Mouse (Mus musculus): ENCODE data around the gene Faim. TPM values are rescaled to one million over a fixed set of nuclear protein-coding genes. Genes with fewer than 3 reads are reported as not detected.

Gene Faim
- polyA plus RNA-seq, 1 experiment from 2014 or later, result 48.8 TPM

DNA sequence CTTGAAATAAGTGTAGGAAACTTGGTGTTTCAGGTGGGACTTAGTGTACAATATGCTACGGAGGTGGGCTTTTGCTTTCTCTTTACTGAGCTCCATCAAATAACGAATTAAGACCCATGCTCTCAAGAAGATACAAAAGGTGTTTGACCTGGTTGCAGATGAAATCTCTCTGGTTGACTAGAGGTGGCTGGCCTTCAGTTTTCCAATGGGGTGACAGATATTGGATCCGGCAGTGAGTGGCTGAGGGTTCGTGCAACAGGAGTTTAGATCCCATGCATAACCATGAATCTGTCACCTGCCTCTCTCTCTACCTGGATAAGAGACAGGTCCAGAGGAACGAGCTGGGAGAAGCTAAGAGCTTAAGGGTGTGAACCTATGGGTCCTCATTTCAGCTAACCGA is 27.5 kb upstream of the Faim start:
- 7% methylated on average over 6 of the region's 6 CpGs for WGBS
- Histone ChIP-seq H3K4me2 (peak overlapping the region; percentile 23), H3K9ac (no peak overlapping the region), H3K4me3 (peak overlapping the region; percentile 16), H3K9me3 (no peaks in the 10 kb centered on the region), H3K27ac (no peak overlapping the region), H3K36me3 (no peaks in the 10 kb centered on the region), H3K4me1 (peaks cover 36% of the 10 kb centered on the region), H3K27me3 (peaks cover 97% of the 10 kb centered on the region)
- ATAC-seq (ENCODE audit: insufficient number of reproducible peaks, insufficient read depth, low FRiP score, low TSS enrichment, low read depth), result no peak

DNA sequence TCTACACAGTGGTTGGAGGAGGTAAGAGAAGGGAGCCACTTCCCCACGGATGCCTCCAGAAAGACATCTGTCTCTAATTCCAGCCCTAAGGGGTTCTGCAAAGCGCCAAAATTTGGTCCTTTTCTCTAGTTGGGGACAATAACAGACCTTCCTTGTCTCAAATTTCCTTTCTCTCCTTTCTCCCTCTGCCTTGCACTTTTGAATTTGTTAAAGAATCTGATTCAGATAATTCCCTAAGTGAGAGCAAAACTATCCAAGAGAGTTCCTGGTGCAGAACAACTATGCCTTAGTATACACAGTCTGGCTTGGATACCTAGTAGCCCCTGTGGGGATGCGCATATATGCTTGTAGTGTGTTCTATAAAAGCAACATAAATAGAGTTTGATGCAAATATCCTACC is 26.3 kb upstream of the Faim start:
- peaks cover 97% of the 10 kb centered on the region for H3K27me3 ChIP-seq
- no peak overlapping the region for H3K4me3 ChIP-seq
- peaks cover 30% of the 10 kb centered on the region for H3K4me1 ChIP-seq
- H3K36me3 ChIP-seq, result no peaks in the 10 kb centered on the region
- no peak overlapping the region for H3K27ac ChIP-seq
- ATAC-seq (ENCODE audit: insufficient number of reproducible peaks, insufficient read depth, low FRiP score, low TSS enrichment, low read depth), result no peak
- H3K9me3 ChIP-seq, result no peaks in the 10 kb centered on the region
- H3K9ac ChIP-seq, result no peak overlapping the region
- WGBS, result 27% methylated on average over 3 of the region's 3 CpGs
- peak overlapping the region; percentile 23; the same call in 1 of the 2 replicates for H3K4me2 ChIP-seq

DNA sequence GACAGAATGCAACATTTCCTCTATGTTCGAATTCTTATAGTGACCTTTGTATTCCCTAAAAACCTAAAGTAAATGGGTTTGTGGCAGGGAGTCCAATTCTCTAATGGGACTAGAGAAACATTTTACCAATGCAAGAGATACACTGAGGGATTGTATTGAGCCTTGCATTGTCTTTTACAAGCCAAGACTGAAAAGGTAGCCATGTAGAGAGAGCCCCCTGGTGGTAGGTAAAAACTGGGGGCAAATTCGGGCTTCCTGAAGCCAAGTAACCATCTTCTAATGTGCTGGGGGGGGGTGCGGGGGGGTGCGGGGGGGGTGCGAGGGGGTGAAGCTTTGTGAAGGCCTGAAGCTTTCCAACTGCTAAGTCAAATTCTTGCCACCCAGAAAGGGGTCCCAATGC is 25.8 kb upstream of the Faim start:
- H3K4me1 ChIP-seq, result peaks cover 28% of the 10 kb centered on the region
- H3K4me3 ChIP-seq, result no peak overlapping the region
- no peak overlapping the region for H3K27ac ChIP-seq
- ATAC-seq (ENCODE audit: insufficient number of reproducible peaks, insufficient read depth, low FRiP score, low TSS enrichment, low read depth), result no peak
- H3K27me3 ChIP-seq, result peaks cover 97% of the 10 kb centered on the region
- no peaks in the 10 kb centered on the region for H3K9me3 ChIP-seq
- no peak overlapping the region for H3K9ac ChIP-seq
- 18% methylated on average over 5 of the region's 5 CpGs for WGBS
- H3K36me3 ChIP-seq, result no peaks in the 10 kb centered on the region
- no peak overlapping the region for H3K4me2 ChIP-seq

DNA sequence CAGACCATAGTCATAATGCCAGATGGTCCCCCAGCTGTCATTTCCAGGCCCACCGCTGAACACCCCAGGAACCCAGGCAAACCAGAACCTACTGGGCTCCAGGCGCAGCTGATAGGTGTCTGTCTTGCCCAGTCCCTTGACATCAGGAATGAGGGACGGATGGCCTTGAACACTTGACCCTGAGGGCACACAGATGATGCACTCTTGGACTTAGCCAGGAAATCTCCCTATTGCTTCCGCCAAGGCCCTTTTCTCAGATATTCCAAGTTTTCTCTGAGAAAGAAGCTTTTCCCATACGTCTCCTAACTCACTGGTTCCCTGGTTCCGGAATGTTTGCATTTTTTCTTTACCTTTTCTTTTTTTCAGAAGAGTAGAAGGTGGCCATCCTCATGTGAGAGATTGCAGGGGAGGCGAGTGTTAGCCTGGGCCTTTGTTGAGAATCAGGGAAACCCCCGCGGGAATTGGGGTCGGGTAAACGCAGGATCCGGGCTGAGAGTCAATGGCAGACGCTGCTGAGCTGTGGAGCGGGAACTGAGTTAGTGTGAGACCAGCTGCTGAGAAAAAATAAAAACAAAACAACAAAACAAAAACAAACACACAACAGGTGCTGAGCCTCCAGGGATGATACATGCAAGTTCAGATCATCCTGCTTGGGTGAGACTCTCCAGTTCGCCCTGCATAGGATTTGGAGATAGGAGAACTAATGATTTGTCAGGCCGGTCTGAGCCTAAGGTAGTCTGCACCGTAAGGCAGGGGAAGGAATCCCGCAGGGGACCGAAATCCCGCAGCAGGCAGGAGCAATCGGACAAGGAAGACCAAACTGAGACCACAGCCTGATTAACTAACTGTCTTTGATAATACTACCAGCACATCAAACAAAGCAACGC is 24.3 kb upstream of the Faim start:
- Histone ChIP-seq H3K27me3 (peaks cover 95% of the 10 kb centered on the region), H3K4me1 (peaks cover 16% of the 10 kb centered on the region), H3K36me3 (no peaks in the 10 kb centered on the region), H3K27ac (no peak overlapping the region), H3K4me3 (no peak overlapping the region), H3K4me2 (no peak overlapping the region), H3K9ac (no peak overlapping the region), H3K9me3 (no peaks in the 10 kb centered on the region)
- no peak for ATAC-seq (ENCODE audit: insufficient number of reproducible peaks, insufficient read depth, low FRiP score, low TSS enrichment, low read depth)
- WGBS, result 8% methylated on average over 22 of the region's 22 CpGs

DNA sequence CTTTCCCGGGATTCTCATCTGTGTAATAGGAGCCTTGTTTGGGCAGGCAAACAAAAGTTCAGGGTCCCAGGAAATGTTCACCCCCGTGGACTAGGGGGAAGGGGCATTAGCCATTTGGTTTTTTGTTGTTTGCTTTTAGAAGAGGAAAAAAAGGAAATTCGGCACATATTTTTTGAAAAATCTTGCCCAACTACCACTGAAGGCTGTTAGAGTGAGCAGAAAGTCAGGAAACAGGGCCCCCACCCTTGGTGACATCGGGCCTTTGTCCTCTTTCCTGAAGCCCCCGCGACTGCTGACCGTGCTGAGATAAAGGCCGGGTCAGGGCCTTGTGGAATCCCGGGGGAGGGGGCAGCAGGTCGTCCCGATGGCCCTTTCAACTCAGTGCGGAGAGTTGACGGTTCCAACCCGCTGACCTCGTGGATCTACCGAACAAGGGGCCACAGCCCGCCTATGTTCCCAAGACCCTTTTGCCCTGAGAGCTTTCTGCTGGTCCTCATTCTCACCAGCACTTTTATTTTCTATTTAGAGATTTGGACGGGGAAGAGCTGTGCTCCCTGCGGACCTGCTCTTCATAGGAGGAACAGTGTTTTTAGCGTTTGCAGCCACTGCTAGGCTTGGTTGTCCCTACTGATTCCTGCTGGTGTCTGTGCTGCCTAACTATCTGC is 23.6 kb upstream of the Faim start:
- Histone ChIP-seq H3K27ac (no peak overlapping the region), H3K4me1 (peaks cover 12% of the 10 kb centered on the region; the same call in 1 of the 2 replicates), H3K9me3 (no peaks in the 10 kb centered on the region), H3K27me3 (peaks cover 96% of the 10 kb centered on the region), H3K4me2 (0 out of 2 replicates have a peak overlapping the region, but pooled peaks have one; percentile 5), H3K9ac (no peak overlapping the region), H3K36me3 (no peaks in the 10 kb centered on the region), H3K4me3 (no peak overlapping the region)
- 2% methylated on average over 20 of the region's 20 CpGs for WGBS
- ATAC-seq (ENCODE audit: insufficient number of reproducible peaks, insufficient read depth, low FRiP score, low TSS enrichment, low read depth), result no peak

DNA sequence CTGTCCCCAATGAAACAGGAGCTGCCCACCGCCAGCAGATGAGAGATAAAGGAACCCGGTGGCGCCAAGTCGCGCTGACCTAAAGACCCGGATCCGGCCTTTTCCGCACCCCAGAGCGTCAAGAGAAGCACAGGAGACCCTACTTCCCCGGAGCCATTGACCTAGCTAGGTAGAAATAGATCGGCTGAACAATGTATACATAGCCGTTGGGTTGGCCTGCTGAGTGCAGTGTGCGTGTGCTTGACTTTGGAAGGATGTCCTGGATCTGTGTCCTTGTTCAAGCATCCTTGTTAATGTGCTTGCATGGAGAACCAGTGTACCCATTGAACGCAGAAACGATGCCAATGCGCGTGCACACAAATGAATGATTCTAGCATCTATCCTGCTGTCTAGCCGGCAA is 22.5 kb upstream of the Faim start:
- H3K9me3 ChIP-seq, result no peaks in the 10 kb centered on the region
- H3K27ac ChIP-seq, result no peak overlapping the region
- no peaks in the 10 kb centered on the region for H3K36me3 ChIP-seq
- peaks cover 12% of the 10 kb centered on the region; the same call in 1 of the 2 replicates for H3K4me1 ChIP-seq
- peaks cover 95% of the 10 kb centered on the region for H3K27me3 ChIP-seq
- ATAC-seq (ENCODE audit: insufficient number of reproducible peaks, insufficient read depth, low FRiP score, low TSS enrichment, low read depth), result no peak
- 6% methylated on average over 18 of the region's 18 CpGs for WGBS
- no peak overlapping the region for H3K4me3 ChIP-seq
- no peak overlapping the region for H3K9ac ChIP-seq
- no peak overlapping the region for H3K4me2 ChIP-seq

DNA sequence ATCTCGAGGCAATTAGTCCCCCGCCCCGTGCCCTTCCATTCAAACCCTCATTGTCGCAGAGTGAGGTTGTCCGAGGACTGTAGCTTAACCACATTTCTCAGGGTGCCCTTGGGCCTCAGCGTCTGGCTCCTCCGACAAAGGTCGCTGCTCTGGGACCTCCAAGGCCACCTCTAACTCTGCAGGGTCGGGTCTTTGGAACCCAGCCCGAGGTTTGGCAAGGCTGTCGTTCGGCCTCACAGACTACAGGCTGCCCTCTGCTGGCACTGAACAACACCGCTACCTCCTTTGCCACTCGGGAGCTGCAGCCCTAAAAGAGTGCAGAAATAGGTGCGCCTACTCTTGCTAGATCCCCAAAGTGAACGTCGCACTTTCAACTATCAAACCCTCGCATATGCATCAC is 21.1 kb upstream of the Faim start:
- ATAC-seq (ENCODE audit: insufficient number of reproducible peaks, insufficient read depth, low FRiP score, low TSS enrichment, low read depth), result no peak
- H3K4me3 ChIP-seq, result peak overlapping the region; percentile 13; the same call in 1 of the 2 replicates
- WGBS, result 2% methylated on average over 18 of the region's 18 CpGs
- H3K36me3 ChIP-seq, result no peaks in the 10 kb centered on the region
- peaks cover 6% of the 10 kb centered on the region; the same call in 1 of the 2 replicates for H3K4me1 ChIP-seq
- no peak overlapping the region for H3K9ac ChIP-seq
- H3K9me3 ChIP-seq, result no peaks in the 10 kb centered on the region
- no peak overlapping the region for H3K27ac ChIP-seq
- H3K4me2 ChIP-seq, result peak overlapping the region; percentile 41
- H3K27me3 ChIP-seq, result peaks cover 95% of the 10 kb centered on the region

DNA sequence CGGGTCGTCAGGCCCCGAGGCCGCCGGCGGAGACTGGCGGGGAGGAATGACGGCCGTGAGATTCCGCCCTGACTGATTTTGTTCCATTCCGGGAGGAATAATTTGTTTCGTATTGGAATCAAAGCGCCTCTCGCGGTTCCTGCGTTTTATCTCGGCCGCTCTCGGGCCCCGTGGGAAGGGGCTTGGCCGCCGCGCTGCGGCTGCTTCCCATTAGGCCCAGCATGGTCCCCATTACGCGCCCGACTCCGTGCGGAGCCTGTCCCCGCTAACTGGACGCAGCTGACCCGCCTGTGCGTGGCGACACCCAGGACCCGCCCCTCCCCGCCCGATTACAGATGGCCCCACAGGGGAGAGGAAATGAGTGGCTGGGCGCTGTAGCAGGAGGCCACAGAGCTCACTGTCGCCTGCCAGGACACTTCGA is 13.1 kb upstream of the Faim start:
- Histone ChIP-seq H3K9me3 (no peaks in the 10 kb centered on the region; the same call in 1 of the 2 replicates), H3K4me3 (peak overlapping the region; percentile 40), H3K9ac (peak overlapping the region; percentile 61), H3K4me1 (peaks cover 10% of the 10 kb centered on the region), H3K27ac (no peak overlapping the region), H3K27me3 (peaks cover 93% of the 10 kb centered on the region), H3K36me3 (no peaks in the 10 kb centered on the region), H3K4me2 (peak overlapping the region; percentile 73)
- ATAC-seq (ENCODE audit: insufficient number of reproducible peaks, insufficient read depth, low FRiP score, low TSS enrichment, low read depth), result 0 out of 2 replicates have a peak, but pooled peaks have one; percentile 20
- under 1% methylated on average over 40 of the region's 40 CpGs for WGBS

DNA sequence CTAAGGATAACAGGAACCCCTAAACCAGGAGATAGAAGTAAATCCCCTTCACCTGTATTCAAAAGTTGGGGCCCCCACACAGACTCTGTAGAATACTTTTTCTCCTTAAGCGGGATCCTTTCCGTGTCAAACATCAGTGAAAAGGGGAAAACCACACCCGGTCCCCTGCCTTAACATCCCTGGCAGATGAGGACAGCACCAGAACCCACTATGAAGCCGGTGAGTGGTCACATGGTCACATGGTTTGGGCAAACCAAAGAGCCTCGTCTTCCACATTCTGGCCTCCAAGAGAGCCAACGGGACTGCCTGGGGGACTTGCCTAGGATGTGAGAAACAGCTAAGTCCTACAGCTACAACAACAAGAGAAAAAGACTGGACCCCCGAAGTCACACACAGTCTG is 12.6 kb upstream of the Faim start:
- Histone ChIP-seq H3K9me3 (no peaks in the 10 kb centered on the region; the same call in 1 of the 2 replicates), H3K4me1 (peaks cover 10% of the 10 kb centered on the region), H3K36me3 (no peaks in the 10 kb centered on the region), H3K27me3 (peaks cover 90% of the 10 kb centered on the region), H3K9ac (no peak overlapping the region), H3K27ac (no peak overlapping the region), H3K4me2 (peak overlapping the region; percentile 73), H3K4me3 (peak overlapping the region; percentile 40)
- no peak for ATAC-seq (ENCODE audit: insufficient number of reproducible peaks, insufficient read depth, low FRiP score, low TSS enrichment, low read depth)
- 6% methylated on average over 7 of the region's 7 CpGs for WGBS

DNA sequence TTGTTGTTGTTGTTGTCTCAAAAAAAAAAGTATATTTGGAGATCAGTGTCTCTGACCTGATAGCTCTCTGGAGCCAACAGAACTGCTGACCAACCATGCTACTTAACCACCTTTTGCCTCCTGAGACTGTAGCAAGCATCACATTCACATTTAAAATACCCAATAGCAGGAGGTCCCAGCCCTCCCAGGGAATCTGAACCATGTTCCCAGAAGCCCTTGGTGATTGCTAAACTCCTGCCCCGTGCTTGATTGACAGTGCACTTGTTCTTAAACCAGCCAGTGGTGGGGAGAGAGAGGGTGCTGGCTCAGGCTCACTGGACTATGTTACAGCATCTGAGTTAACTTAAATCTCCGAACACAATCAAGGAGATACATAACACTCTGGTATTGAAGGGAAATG is 11.3 kb upstream of the Faim start:
- ATAC-seq (ENCODE audit: insufficient number of reproducible peaks, insufficient read depth, low FRiP score, low TSS enrichment, low read depth), result no peak
- no peak overlapping the region for H3K27ac ChIP-seq
- 25% methylated on average over 2 of the region's 2 CpGs for WGBS
- H3K4me1 ChIP-seq, result peaks cover 13% of the 10 kb centered on the region
- H3K4me2 ChIP-seq, result no peak overlapping the region
- H3K9ac ChIP-seq, result no peak overlapping the region
- no peak overlapping the region for H3K4me3 ChIP-seq
- no peaks in the 10 kb centered on the region; the same call in 1 of the 2 replicates for H3K9me3 ChIP-seq
- no peaks in the 10 kb centered on the region for H3K36me3 ChIP-seq
- peaks cover 82% of the 10 kb centered on the region for H3K27me3 ChIP-seq

DNA sequence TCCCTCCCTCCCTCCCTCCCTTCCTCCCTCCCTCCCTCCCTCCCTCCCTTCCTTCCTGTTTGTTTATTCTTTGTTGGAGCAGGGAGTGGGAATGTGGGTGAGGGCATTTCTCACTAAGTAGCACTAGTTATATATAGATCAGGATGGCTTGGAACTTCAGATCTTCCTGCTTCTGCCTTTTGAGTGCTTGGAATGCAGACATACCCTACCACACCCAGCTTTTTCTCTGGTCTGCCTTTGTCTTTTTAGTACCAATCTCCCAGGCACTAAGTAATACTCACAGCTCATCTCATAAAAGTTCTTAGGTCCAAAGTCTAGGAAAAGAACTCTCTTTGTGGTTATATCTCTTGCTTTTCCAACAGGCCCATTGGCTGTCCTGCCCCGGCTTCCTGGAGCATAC is 10.1 kb upstream of the Faim start:
- Histone ChIP-seq H3K27me3 (peaks cover 75% of the 10 kb centered on the region), H3K36me3 (no peaks in the 10 kb centered on the region), H3K4me1 (peaks cover 13% of the 10 kb centered on the region), H3K27ac (no peak overlapping the region), H3K4me3 (no peak overlapping the region), H3K4me2 (no peak overlapping the region), H3K9me3 (no peaks in the 10 kb centered on the region), H3K9ac (no peak overlapping the region)
- ATAC-seq (ENCODE audit: insufficient number of reproducible peaks, insufficient read depth, low FRiP score, low TSS enrichment, low read depth), result no peak
- 91% methylated on average over 1 of the region's 1 CpGs for WGBS

All from embryonic facial prominence, embryonic 13.5 days (tissue).